Mouse (Mus musculus) heart, embryonic 11.5 days (tissue): ENCODE measurements around the gene Rita1. TPM values are rescaled to one million over a fixed set of nuclear protein-coding genes. Genes with fewer than 3 reads are reported as not detected.

Source experiments
- polyA plus RNA-seq: library from polyadenylated mRNA; unstranded; fragments of >200 nt; fragmentation: Nextera tagmentation; extraction: Ambion mirVana; gene quantifications from 2 replicates; pipeline ENCODE4 v1.2.1, GENCODE M21; 2014

Gene Rita1
- polyA plus RNA-seq, 1 experiment from 2014 or later = 5.6 TPM

Other genes with a start within 250 kb of the Rita1 start
- 0.11 TPM in 1 of 2 replicates, not detected in the other for gene Lhx5, start 180.9 kb downstream of the Rita1 start, polyA plus RNA-seq
- gene Sdsl, start 139.8 kb downstream of the Rita1 start, polyA plus RNA-seq = 6.6 and 8.6 TPM in 2 replicates
- 0.18 TPM in 1 of 2 replicates, not detected in the other for gene Sds, start 136.1 kb downstream of the Rita1 start, polyA plus RNA-seq
- gene Plbd2, start 109.0 kb downstream of the Rita1 start, polyA plus RNA-seq = 28.7 and 30.0 TPM in 2 replicates
- 1.6 and 2.1 TPM in 2 replicates for gene Slc8b1, start 101.4 kb downstream of the Rita1 start, polyA plus RNA-seq
- 18.1 and 19.1 TPM in 2 replicates for gene Tpcn1, start 23.9 kb downstream of the Rita1 start, polyA plus RNA-seq
- 0.18 and 0.54 TPM in 2 replicates for gene Iqcd, start 23.6 kb downstream of the Rita1 start, polyA plus RNA-seq
- 22.2 and 23.5 TPM in 2 replicates for gene Ddx54, start 150 bp upstream of the Rita1 start, polyA plus RNA-seq
- not detected in 2 replicates for gene Cfap73, start 21.6 kb upstream of the Rita1 start, polyA plus RNA-seq
- 0.27 and 0.30 TPM in 2 replicates for gene Rasal1, start 36.2 kb upstream of the Rita1 start, polyA plus RNA-seq
- 0.45 and 0.53 TPM in 2 replicates for gene Dtx1, start 99.3 kb upstream of the Rita1 start, polyA plus RNA-seq
- gene Oas2, start 137.3 kb upstream of the Rita1 start, polyA plus RNA-seq = 0.07 and 0.13 TPM in 2 replicates
- 0.09 and 0.11 TPM in 2 replicates for gene Oas3, start 165.1 kb upstream of the Rita1 start, polyA plus RNA-seq
- gene Oas1e, start 182.9 kb upstream of the Rita1 start, polyA plus RNA-seq = not detected in 2 replicates
- gene Oas1c, start 199.9 kb upstream of the Rita1 start, polyA plus RNA-seq = 0.49 and 0.54 TPM in 2 replicates
- gene Oas1f, start 234.8 kb upstream of the Rita1 start, polyA plus RNA-seq = not detected in 2 replicates
- gene Oas1h, start 248.8 kb upstream of the Rita1 start, polyA plus RNA-seq = not detected in 2 replicates